Mouse (Mus musculus) CH12.LX (cell line): ENCODE measurements at regions not wholly inside any gene's neighbourhood (a gene's known extent, or its start where the extent isn't known, plus 50 kb on each side); places are given as distances from the start of the nearest gene placed in this dataset.

ENCODE experiments used
- CHD1 ChIP-seq: IDR thresholded peaks from 2 replicates; pipeline ENCODE4 v1.6.1; 2012; ENCODE audit warnings: low read depth, low read length, improper control_type of control experiment, inconsistent platforms
- CHD2 ChIP-seq: IDR thresholded peaks from 2 replicates; pipeline ENCODE4 v1.6.1; 2011; ENCODE audit warnings: low read length, improper control_type of control experiment
- CTCF ChIP-seq, 2 experiments: IDR thresholded peaks in 1 of 2; conservative IDR thresholded peaks in 1 of 2; 2 replicates each; pipeline ENCODE4 v1.5.1; 2011 to 2012; ENCODE audit warnings: low read depth in 2 of 2, low read length in 2 of 2, improper control_type of control experiment in 1 of 2, inconsistent platforms in 1 of 2, mild to moderate bottlenecking in 1 of 2, moderate library complexity in 1 of 2
- EP300 ChIP-seq: IDR thresholded peaks from 2 replicates; pipeline ENCODE4 v1.6.1; 2011; ENCODE audit warnings: low read length, improper control_type of control experiment
- ETS1 ChIP-seq: conservative IDR thresholded peaks from 2 replicates; pipeline ENCODE4 v1.6.1; 2012; ENCODE audit warnings: low read depth, mild to moderate bottlenecking, inconsistent platforms, low read length, improper control_type of control experiment, moderate library complexity
- HCFC1 ChIP-seq: IDR thresholded peaks from 2 replicates; pipeline ENCODE4 v1.6.1; 2012; ENCODE audit warnings: low read depth, mild to moderate bottlenecking, inconsistent platforms, low read length, improper control_type of control experiment
- MEF2A ChIP-seq: IDR thresholded peaks from 2 replicates; pipeline ENCODE4 v1.6.1; 2014; ENCODE audit warnings: low read depth, mild to moderate bottlenecking, inconsistent platforms, low read length, improper control_type of control experiment, borderline replicate concordance
- NELFE ChIP-seq: IDR thresholded peaks from 2 replicates; pipeline ENCODE4 v1.6.1; 2011; ENCODE audit warnings: low read depth, low read length, improper control_type of control experiment
- POLR2A ChIP-seq: IDR thresholded peaks from 2 replicates; pipeline ENCODE4 v1.6.1; 2011; ENCODE audit warnings: low read depth, mild to moderate bottlenecking, improper control_type of control experiment, low read length
- POLR2AphosphoS2 ChIP-seq: IDR thresholded peaks from 2 replicates; pipeline ENCODE4 v1.6.1; 2011; ENCODE audit warnings: low read depth, low read length, improper control_type of control experiment
- TBP ChIP-seq: conservative IDR thresholded peaks from 2 replicates; pipeline ENCODE4 v1.6.1; 2011; ENCODE audit warnings: low read depth, low read length, improper control_type of control experiment
- USF1 ChIP-seq: IDR thresholded peaks from 2 replicates; pipeline ENCODE4 v1.6.1; 2014; ENCODE audit warnings: low read depth, mild to moderate bottlenecking, inconsistent platforms, low read length, improper control_type of control experiment

DNA sequence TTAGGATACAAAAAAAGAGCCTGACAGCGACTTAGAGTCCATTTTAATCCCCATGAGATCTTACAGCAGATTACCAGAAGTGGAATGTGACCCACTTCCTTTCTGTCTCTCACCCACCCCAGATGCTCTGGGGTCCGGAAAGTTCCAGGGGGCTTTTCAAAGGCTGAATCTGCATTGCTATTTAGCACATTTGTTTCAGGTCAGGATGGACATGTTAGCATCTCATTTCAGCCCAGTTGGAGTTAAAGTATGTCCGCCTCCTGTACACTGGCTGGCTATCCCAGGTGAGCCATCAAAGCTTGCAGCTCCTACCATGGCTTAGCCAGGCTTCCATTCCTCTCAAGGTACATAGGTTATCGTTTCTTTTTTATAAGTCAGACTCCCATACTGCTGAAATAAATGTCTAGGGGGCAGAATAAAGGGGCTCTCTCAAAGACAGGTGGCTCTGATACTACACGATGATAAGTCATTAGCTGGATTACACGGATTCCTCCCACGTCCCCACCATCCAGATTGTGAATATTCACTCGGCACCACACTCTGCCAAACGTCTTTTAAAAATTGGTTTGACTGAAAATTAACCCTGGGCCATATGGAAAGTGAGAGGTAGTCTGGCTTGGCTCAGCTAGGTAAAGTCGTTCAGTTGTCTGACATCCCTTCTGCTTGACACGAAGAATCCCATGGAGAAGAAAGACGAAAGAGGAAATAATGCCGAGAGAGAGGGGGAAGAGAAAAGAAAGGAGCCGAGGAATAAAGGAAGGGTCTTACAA lies 573.7 kb downstream of the Ebf1 start:
- TF ChIP-seq EP300 (no peak), USF1 (no peak), POLR2A (no peak), TBP (no peak), MEF2A (no peak), NELFE (no peak), CHD1 (no peak), CTCF (conservative IDR thresholded peaks at IDR 0.05 in 1 of 2, IDR thresholded peaks at IDR 0.05 in 1 of 2; ENCODE audit: low read depth in 2 of 2, low read length in 2 of 2) (no peak), ETS1 (no peak), CHD2 (no peak), POLR2AphosphoS2 (no peak), HCFC1 (no peak)
